Mouse (Mus musculus) liver (tissue): Measurements from ENCODE around the gene Gm9803.

Source experiments
- DNase-seq: peaks from one replicate; pipeline ENCODE4 v3.0.0-alpha.2; 2020; ENCODE audit warnings: mixed read lengths

Gene Gm9803

GRCm38 (mm10) chr10:43516992-43517660, 6.8 kb upstream of the Gm9803 start:
- no peak for DNase-seq

GRCm38 (mm10) chr10:43517836-43518235, 6.0 kb upstream of the Gm9803 start:
- no peak for DNase-seq

- DNase-seq, result no peak
These were observed 5.5 kb upstream of the Gm9803 start for GRCm38 (mm10) chr10:43518368-43518767.

GRCm38 (mm10) chr10:43519977-43520376, 3.9 kb upstream of the Gm9803 start:
- DNase-seq, result no peak

- DNase-seq, result peak; percentile 27
These were observed 3.7 kb downstream of the Gm9803 start for GRCm38 (mm10) chr10:43527283-43528269.

GRCm38 (mm10) chr10:43534382-43534781, 10.5 kb downstream of the Gm9803 start:
- no peak for DNase-seq

GRCm38 (mm10) chr10:43537652-43538051, 13.8 kb downstream of the Gm9803 start:
- DNase-seq, result no peak

- DNase-seq, result no peak
These were observed 14.9 kb downstream of the Gm9803 start for GRCm38 (mm10) chr10:43538831-43539230.

- no peak for DNase-seq
These were observed 15.9 kb downstream of the Gm9803 start for GRCm38 (mm10) chr10:43539746-43540310.

GRCm38 (mm10) chr10:43540442-43541152, 16.7 kb downstream of the Gm9803 start, which contains the start of gene 1700021F05Rik:
Gene 1700021F05Rik (minus strand): TSS chr10:43540994.
- peak; percentile 95 for DNase-seq

- DNase-seq, result no peak
These were observed 17.3 kb downstream of the Gm9803 start for GRCm38 (mm10) chr10:43541153-43541544.

- peak; percentile 44 for DNase-seq
These were observed 25.5 kb downstream of the Gm9803 start for GRCm38 (mm10) chr10:43549411-43549810.

GRCm38 (mm10) chr10:43550923-43551322, 27.0 kb downstream of the Gm9803 start:
- DNase-seq, result no peak

- DNase-seq, result no peak
These were observed 27.5 kb downstream of the Gm9803 start for GRCm38 (mm10) chr10:43551388-43551787.

GRCm38 (mm10) chr10:43557630-43558165, 33.8 kb downstream of the Gm9803 start:
- DNase-seq, result no peak

GRCm38 (mm10) chr10:43559313-43559712, 35.4 kb downstream of the Gm9803 start:
- DNase-seq, result no peak

- peak; percentile 56 for DNase-seq
These were observed 36.9 kb downstream of the Gm9803 start for GRCm38 (mm10) chr10:43560765-43561164.

- DNase-seq, result no peak
These were observed 37.4 kb downstream of the Gm9803 start for GRCm38 (mm10) chr10:43561311-43561710.
